Mouse (Mus musculus): ENCODE data around the gene Stap2. TPM values are rescaled to one million over a fixed set of nuclear protein-coding genes. Genes with fewer than 3 reads are reported as not detected.

Gene Stap2
- total RNA-seq, 2 experiments from 2014 or later: 4.7 to 8.1 TPM

DNA sequence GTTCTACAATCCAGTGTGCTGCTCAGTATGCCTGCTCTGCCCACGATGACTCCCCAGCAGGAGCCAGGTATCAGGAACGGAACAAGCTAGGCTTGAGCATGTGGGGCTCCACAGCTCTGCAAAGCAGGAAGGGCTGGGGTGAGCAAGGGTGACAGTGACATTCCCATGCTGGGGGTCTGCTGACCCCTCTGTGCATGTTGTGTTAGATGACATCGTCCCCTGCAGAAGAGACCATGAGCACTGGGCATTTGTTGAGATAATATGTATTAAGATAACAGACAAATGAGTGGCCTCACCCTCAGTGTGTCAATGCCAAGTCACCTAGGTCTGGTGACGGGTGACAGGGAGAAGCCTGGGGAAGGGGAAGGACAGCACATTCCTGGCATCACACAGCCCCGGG lies 19.5 kb upstream of the Stap2 start:
- DNase-seq: no peak

DNA sequence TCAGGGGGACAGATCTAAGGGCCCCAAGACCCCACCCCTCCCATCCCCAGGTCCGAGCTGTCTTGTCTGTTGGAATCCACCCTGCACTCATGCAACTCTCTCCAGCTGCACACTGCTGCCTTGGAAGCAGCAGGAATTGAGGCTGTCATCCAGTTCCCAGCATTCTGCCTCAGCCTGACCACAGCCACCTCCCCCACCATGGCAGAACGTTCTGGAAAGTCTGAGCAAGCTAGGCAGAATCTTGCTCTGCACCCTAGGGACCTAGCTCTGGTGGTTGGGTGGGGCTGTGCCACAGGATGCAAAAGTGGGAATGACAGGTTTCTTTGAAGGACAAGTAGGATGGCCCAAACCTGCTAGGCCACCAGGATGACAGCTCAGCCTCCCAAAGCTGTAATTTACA lies 19.1 kb upstream of the Stap2 start:
- no peak for DNase-seq

DNA sequence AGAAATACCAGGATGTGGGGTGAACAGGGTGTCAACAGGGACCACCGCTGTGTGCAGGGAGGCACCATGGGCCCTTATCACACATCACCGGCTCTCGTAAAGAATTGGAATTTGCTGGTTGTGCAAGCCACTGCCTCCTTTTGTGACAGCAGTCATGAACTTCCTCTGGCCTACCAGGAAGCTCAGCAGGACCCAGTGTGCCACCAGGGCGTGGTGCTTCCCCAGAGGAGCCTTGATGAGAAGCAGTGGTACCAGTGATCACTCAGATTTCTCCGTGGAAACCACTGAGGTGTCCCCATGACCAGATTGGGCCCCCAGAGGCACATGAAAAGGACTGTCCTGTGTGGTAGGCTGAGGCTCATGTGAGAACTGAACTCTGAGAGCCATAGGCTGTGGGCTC lies 18.0 kb upstream of the Stap2 start:
- no peak for DNase-seq

DNA sequence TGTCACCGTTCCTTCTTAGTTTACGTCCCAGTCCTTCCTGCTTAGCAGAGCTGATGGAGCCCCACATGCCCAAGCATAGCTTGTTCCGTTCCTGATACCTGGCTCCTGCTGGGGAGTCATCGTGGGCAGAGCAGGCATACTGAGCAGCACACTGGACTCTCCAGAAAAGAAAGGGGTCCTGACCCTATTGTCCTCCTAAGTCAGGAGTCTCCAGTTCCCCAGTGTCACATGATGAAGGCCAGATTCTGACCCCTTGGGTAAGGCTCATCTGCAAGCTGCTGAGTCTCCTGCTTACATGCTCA lies 17.6 kb upstream of the Stap2 start:
- no peak for DNase-seq

DNA sequence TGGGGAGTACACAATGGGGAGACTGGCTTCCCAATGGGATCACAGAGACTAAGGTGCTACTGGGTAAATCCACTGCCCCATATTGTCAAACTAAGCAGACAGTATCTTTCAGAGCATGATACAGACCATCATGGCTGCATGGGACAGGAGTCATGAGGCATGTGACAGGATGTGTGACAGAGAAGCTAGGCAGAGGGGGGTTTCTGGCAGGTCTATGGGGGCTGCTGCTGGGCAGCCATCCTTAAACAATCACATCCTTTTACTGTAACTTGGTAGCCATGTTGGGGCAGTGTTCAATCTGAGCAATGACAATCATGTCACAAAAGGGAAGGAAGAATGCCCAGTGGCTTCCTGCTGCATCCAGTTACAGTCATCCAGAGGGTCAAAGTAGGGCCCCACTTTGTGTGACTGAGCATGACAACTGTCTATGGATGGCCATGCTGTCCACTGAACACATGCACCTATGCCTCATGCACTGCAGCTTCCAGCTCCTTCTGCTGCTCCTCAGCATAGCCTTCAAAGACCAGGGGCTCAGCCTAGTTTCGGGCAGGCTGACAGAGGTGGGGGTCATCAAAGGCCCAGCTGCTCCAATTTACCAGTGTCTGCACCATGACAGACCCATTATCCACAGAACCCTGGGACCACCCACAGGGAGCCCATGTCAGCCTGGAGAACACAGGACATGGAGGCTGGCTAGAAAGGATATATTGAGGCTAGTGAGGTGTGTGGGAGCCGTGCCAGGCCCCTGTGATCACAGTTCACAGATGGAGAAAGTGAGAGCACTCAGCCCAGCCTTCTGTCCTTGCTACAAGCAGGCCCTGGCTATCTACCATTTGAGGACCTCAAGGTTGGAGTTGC lies 17.0 kb upstream of the Stap2 start:
- no peak for DNase-seq

DNA sequence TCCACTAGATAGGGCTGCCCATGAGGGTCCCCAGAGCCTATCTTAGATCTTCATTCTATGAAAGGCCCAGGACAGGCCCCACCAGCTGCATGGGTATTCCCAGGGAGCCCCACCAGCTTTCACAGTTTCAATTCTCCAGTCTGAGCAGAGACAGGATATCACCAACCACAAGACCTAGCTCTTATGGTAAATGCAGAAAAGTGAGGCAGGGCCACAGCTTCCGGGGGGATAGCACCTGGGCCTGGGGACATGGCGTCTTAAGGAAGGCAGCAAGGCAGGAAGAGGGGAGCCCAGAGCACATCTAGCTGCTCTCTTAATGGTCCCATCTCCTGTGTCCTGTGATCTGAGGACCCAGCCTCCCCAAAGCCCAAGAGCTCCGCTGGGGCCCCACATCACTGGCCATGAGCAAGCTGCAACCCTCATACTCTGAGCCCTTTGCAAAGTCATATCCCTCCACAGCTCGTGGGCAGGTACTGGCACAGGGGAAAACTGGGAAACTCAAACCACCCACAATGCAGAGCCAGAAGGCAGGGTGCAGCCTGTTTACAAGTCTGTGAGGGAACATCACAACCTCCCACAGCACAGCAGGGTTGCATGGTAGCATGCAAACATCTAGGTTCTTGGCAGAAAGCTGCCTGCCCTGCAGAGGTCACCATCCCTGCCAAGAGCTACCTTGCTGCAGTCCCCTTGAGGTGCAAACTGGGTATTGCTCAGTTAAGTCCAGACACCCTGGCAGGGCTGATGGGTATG lies 16.0 kb upstream of the Stap2 start:
- no peak for DNase-seq

DNA sequence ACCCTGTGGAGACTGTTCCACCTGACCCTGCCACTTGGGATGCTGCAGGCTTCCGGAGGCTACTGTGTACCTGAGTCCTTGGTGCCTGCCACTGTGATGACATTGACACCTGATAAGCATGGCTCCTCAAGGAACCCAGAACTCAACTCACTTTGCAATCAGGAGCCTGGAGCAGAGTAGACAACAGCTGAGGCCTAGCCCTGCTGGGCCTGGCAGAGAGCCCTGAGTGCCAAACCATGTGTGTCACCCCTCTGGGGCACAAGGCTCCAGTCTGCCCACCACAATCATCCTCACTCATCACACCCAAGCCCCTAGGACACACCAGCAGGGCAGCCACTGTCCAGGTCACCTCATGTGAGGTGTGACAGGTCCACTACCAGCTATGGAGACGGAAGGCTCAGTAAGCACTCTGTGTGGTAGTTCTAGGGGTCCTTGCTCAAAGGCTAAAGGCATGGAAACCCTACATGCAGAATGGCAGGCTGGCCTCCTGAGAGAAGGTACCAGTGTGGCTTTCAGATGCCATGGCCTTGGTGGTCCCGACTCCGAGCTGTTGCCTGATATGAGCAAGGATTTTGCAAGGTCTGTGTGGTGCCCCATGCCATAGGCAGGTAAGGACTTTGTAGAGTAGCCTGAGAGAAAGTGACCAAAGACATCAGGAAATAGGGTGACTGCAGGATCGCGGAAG lies 15.2 kb upstream of the Stap2 start:
- DNase-seq: no peak

DNA sequence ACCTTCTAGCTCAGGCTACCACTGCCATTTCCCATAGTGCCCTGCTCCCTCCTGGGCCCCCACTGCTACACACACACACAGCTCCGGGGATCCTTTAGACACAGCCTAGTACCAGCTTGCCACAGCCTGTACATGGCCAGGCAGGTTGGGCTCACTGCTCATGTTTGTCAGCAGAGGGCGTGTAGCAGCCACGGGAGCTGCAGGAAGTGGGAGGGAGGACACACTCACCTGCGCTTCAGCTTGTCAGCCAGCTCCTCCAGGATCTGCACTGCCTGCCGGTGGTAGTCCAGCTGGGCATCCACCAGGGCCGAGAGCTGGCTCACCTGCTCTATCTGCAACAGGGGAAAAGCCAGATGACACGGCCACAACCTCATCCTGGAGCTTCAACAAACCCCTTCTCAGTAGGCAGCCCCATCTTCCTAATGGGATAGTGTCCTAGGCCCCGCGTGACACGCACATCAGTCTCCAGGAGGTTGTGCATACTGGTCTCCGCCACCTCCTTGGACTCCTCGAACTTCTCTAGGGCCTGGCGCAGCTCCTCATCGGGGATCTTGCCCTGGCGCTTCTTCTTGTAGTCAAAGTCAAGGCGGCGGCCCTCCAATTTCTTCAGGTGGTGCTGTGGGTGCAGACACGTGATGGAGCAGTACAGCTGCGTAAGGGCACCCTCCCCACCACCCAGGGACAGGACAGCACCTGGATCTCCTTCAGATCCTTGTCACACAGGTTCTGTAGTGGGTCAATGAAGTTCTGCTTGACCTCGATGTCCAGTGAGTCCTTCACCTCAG lies 13.2 kb upstream of the Stap2 start:
- peak; percentile 45 for DNase-seq

DNA sequence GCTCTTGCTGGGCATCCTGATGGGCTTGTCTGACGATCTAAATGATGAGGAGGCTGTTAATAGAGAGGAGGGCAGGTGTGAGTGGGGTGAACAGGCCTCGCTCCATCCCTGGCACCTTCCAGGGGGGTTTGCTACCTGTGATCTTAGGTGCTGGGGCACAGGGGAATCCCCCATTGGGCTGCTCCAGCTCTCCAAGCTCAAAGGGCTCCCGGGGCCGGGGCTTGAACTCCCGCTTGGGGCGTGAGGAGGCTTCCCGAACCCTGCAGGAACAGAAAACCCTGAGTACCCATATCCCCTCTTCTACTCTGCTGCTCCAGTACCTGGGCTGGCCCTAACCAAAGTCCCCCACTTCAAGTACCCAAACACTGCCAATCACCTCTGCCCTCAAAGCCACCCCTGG lies 12.5 kb upstream of the Stap2 start:
- DNase-seq: no peak

DNA sequence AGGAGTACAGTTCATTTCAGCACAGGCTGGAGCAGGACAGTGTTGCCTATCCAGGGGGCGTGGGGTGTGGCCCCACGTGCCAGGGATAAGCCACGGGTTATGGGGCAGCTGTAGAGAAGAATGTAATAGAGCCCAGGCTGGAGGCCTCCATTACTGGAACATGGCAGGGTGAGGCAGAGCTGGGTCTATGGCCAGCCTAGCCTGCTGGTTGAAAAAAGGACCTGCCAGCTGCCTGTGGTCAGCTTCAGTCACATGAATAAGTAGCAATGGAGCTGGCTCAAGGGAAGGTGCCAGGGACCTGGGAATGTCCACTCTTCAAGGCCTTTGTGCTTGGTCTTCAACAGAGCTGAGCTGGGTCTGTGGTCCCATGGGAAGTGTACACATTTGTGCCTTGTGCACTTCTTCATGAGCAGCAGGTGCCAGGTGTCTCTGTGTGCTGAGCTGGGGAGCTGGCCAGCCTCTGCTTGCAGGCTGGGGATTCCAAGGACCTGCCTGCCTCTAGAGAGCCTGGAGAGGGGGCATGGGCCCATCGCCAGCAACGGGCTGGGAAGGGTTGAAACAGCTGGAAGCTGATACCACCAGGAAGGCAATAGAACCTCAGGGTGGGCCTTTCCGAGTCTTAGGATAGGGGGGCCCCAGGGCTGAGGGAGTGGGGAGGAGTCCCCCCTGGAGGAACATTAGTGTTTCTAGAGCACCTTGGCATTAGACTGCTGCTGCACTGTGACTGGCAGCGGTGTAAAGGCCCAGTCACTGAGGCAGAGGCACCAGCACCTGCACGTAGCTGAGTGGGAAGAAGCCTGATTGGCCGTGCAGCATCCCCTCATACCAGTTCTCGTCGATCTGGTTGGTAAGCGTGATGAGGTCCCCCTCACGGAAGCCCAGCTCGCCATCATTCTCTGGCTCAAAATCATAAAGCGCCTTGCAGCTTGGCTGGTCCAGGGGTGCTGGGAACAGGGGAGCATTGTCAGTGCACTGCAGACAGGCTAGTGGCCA lies 11.7 kb upstream of the Stap2 start:
- DNase-seq: no peak

DNA sequence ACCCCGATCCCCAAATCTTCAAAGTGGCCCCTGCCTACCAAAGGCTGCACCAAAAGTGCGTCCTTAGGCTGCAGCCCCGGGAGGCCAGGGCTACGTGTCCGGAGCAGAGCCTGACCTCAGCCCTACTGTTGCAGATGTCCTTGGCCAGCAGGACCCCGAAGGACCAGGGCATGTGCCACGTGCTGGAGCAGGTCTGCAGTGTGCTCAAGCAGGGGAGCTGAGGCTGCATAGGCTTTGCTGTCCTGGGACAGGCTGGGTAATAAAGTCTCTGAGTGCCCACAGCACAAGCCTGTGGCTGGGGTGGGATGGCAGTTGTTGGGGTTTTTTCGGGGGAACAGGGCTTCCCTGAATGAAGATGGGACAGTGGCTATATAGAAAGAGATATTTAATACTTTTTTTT lies 11.0 kb upstream of the Stap2 start:
- DNase-seq: no peak

DNA sequence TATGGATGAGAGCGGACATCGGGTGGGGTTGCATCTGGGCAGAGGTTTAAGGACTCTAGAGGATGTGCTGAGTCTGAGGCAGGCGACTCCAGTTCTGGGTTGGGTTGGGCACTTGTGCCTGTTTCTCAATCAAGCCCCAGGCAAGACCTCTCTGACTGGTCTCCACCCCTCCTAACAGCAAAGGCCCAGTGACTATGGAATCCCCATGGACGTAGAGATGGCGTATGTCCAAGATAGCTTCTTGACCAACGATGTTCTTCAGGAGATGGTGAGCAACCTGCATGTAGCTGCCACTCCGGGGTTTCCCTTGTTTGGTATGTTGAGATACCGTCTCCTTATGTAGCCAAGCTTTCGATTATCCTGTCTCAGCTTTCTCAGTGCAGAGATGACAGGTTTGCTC lies 9.9 kb upstream of the Stap2 start:
- DNase-seq: no peak

DNA sequence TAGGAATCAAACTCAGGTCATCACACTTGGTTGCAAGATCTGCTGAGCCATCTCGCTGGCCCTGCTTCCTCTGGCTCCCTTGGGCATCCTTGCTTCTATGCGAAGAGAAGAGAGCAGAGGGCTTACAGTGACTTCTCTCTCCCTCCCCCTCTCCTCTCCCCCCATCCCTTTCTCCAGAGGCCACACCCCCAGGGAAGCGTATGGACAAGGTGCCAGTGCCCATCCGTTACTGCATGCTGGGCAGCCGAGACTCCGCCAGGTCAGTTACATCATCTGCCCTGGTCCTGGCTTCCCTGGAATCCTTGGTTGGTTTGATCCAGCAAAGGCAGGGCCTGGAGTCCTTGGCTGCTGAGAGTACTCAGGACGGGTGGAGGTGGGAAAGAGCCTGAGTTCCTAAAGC lies 6.1 kb upstream of the Stap2 start:
- DNase-seq: no peak

DNA sequence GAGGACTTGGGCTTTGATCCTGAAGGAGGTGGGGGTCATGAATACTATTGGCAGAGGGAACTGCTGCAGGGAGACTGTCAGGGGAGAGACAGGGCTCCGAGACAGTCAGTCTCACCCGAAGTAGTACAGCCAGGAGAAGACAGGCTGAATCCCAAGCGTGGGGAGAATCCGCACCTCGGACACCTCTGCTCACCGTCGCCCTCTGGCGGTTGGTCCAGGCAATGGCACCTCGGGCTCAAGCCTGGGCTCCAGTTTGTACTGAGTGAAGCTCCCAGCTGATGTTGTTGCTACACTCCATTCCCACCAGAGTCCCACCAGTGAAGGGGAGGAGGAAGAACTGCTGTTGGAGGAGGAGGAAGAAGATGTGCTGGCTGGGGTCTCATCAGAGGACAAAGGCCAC lies 5.3 kb upstream of the Stap2 start:
- DNase-seq: peak; percentile 88

DNA sequence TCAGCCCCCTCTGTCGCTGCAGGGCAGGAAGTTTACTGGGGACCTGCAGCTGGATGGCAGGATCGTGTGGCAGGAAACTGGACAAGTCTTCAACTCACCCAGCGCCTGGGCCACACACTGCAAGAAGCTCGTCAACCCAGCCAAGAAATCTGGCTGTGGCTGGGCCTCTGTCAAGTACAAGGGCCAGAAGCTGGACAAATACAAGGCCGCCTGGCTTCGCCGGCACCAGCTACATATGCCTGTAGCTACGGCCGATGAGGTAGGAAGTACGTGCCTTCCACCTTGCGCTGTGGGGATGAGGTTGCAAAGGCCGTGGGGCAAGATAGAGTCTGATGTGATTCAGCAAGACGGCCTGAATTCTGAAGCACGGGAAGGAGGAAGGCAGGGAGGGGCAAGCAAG lies 4.9 kb upstream of the Stap2 start:
- no peak for DNase-seq

DNA sequence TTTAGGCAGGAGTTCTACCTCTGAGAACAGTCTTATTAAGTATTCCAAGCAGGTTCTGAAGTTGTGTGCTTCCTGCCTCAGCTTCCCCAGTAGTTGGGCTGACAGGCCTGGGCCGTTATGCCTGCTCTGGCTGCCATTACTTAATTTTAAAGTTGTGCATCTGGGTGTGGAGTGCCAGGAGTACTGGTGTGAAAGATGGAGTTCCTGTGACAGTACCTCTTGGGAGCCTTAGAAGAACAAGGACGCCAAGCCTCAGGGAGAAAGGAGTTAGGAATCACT lies 4.5 kb upstream of the Stap2 start:
- no peak for DNase-seq

DNA sequence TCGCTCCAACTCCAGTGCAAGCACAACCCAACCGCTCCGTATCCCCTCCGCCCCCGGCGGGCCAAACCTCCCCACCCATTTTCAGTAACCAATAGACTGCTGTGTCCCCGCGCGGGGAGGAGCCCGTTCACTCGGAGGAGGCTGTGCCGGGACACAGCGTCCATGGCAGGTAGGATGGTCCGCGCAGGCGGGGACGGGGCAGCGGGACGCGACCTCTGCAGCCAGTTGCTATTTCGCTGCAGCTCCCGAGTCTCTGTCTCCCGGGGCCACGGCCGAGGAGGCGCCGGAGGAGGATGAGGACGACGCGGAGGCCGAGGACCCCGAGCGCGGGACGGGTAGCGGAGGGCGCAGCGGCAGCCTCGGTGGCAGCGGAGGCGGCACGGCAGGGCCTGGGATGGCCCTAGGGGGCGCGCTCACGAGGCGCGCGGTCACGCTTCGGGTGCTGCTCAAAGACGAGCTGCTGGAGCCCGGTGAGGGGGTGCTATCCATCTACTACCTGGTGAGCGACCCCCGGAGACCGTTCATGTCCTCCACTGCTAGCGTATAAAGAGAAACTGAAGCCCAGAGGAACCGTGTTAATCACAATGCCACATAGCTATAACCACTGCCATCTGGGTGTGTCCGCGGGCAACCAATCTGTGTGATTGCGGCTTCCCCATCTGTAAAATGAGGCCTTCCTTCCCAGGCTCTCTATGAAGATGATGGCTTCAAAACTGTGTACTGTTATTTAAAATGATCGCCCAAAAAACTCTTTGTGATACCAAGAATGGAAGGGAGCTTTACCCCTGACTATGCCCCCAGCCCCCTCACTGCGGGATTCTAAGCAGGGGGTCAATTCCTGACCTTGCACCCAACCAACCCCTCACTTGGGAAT lies 3.9 kb upstream of the Stap2 start:
- DNase-seq: peak; percentile 84

DNA sequence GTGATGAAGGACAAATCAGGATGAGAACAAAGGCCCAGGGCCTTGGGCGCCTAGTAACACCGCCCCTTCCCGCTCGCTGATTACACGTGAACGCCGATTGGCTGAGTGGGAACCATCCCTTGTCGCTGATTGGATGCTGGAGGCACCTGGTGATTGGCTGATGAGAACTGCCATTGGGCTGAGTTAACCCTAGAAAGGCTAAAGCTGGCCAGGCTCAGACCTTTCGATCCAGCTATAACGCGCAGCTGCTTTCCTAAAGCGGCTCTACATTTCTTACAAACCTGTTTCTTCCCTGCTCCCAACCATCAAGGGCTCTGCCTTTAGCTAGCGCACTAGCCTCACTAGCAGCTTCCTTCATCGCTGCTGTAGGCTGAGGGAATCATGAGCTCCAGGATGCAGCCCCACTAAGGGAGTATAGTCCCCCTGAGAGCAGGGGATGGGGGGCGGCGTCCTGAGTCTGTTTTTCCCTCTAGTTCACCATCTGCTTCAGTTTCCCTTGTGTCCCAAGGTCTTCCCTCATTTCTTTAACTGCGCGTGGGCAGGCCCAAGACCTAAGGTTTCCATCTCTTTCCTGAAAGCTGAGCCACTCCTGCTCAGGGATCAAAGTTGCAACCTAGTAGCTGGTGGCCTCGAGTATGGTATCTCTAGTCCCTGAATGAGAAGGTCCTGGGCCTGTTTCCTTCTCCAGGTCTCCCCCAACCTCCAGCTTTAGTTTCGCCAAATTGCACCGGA lies 3.1 kb upstream of the Stap2 start:
- peak; percentile 86 for DNase-seq

DNA sequence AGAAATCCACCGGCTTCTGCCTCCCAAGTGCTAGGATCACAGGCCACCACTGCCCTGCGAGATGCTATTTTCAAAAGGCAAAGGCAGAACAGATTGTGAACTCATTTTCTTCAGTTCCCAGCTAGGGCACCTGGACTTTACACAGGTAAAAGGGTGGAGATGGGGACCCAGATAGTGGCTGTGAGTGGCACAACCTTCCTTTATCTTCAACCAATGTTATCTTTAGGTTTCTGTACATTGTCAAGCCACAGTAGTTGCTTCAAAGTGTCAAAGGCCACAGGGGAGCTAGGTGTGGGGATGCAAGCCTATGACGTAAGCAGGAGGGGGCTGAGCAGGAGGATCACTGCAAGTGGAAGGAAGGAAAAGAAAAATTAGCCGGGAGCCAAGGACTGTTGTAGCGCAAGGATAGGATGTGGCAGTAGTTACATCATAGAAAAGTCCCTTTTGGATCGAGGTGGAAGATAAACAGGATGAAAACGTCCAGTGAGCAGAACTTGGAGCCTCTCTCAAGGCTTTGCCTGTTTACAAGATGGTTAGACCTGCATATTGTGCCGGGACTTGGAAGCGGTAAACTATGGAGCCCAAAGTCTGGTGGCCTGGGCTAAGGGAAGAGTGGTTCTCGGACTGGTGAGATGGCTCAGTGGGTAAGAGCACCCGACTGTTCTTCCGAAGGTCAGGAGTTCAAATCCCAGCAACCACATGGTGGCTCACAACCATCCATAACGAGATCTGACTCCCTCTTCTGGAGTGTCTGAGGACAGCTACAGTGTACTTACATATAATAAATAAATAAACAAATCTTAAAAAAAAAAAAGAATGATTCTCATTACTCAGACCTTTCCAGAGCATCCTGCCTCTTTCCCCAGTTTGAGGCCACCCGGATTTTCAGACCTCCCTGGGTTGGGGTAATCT lies 2.3 kb upstream of the Stap2 start:
- DNase-seq: no peak

All from gastrocnemius, postnatal 10 days (tissue).